Mouse (Mus musculus) hindbrain, embryonic 12.5 days (tissue): Measurements from ENCODE around the gene Adam12. TPM values are rescaled to one million over a fixed set of nuclear protein-coding genes. Genes with fewer than 3 reads are reported as not detected.

Experiments
- ATAC-seq: fragments of 200-750 bp; cut with Nextera tagmentation; 2 replicates; pipeline ENCODE4 v1.8.0; 2017; ENCODE audit warnings: moderate TSS enrichment; ENCODE audit not compliant: low FRiP score
- H3K27ac ChIP-seq: fragments of 300-500 bp; sonication (generic); 2 replicates; pipeline ENCODE4 v1.5.1; 2016; ENCODE audit warnings: mild to moderate bottlenecking
- H3K27me3 ChIP-seq: fragments of 300-500 bp; sonication (generic); 2 replicates; pipeline ENCODE4 v1.6.1; 2016; ENCODE audit warnings: mild to moderate bottlenecking
- H3K36me3 ChIP-seq: fragments of 300-500 bp; sonication (generic); 2 replicates; pipeline ENCODE4 v1.6.1; 2016; ENCODE audit warnings: mild to moderate bottlenecking
- H3K4me1 ChIP-seq: fragments of 300-500 bp; sonication (generic); 2 replicates; pipeline ENCODE4 v1.6.1; 2016
- H3K4me2 ChIP-seq: fragments of 300-500 bp; sonication (generic); replicated peaks from 2 replicates; pipeline ENCODE4 v1.6.1; 2016; ENCODE audit warnings: mild to moderate bottlenecking
- H3K4me3 ChIP-seq: fragments of 300-500 bp; sonication (generic); 2 replicates; pipeline ENCODE4 v1.5.1; 2016; ENCODE audit warnings: mild to moderate bottlenecking
- H3K9ac ChIP-seq: fragments of 300-500 bp; sonication (generic); 2 replicates; pipeline ENCODE4 v1.6.1; 2016; ENCODE audit warnings: mild to moderate bottlenecking, moderate library complexity
- H3K9me3 ChIP-seq: fragments of 300-500 bp; sonication (generic); replicated peaks from 2 replicates; pipeline ENCODE4 v1.6.1; 2016; ENCODE audit warnings: mild to moderate bottlenecking
- WGBS: fragments of 180-500 bp; shearing (Covaris S2); methylation state at CpG from one replicate; pipeline ENCODE4 v1.1.7; 2016; 5-methylcytosine and 5-hydroxymethylcytosine counted together
- polyA plus RNA-seq: library from polyadenylated mRNA; unstranded; fragments of >200 nt; fragmentation: Nextera tagmentation; extraction: Ambion mirVana; gene quantifications from 2 replicates; pipeline ENCODE4 v1.2.1, GENCODE M21; 2016

Gene Adam12
- polyA plus RNA-seq, 1 experiment from 2014 or later = 3.5 TPM

GRCm38 (mm10) chr7:134223444-134224161 lies 8.3 kb downstream of the Adam12 start:
- Histone ChIP-seq H3K9ac (no peak overlapping the region), H3K27me3 (peaks cover 15% of the 10 kb centered on the region), H3K9me3 (no peaks in the 10 kb centered on the region), H3K27ac (no peak overlapping the region), H3K36me3 (no peaks in the 10 kb centered on the region), H3K4me1 (peaks cover 22% of the 10 kb centered on the region), H3K4me3 (peak overlapping the region; percentile 65), H3K4me2 (peak overlapping the region; percentile 99)
- 30% methylated on average over 16 of the region's 16 CpGs for WGBS
- ATAC-seq = 0 out of 2 replicates have a peak, but pooled peaks have one; percentile 14

- Histone ChIP-seq H3K36me3 (no peaks in the 10 kb centered on the region), H3K4me2 (no peak overlapping the region), H3K9me3 (no peaks in the 10 kb centered on the region), H3K27me3 (peaks cover 4% of the 10 kb centered on the region; the same call in 1 of the 2 replicates), H3K4me1 (peaks cover 6% of the 10 kb centered on the region; the same call in 1 of the 2 replicates), H3K9ac (no peak overlapping the region), H3K4me3 (no peak overlapping the region), H3K27ac (no peak overlapping the region)
- peak; percentile 43; the same call in 1 of the 2 replicates for ATAC-seq
- WGBS = 54% methylated on average over 10 of the region's 10 CpGs
Measured at GRCm38 (mm10) chr7:134207956-134208355, 24.0 kb downstream of the Adam12 start.

GRCm38 (mm10) chr7:134193089-134193488 lies 38.9 kb downstream of the Adam12 start:
- H3K36me3 ChIP-seq = no peaks in the 10 kb centered on the region

GRCm38 (mm10) chr7:134190101-134190500 lies 41.8 kb downstream of the Adam12 start:
- no peak overlapping the region for H3K27ac ChIP-seq
- no peaks in the 10 kb centered on the region; the same call in 1 of the 2 replicates for H3K9me3 ChIP-seq
- H3K27me3 ChIP-seq = no peaks in the 10 kb centered on the region
- no peak overlapping the region for H3K4me2 ChIP-seq
- no peak for ATAC-seq
- H3K36me3 ChIP-seq = no peaks in the 10 kb centered on the region
- WGBS = 88% methylated on average over 6 of the region's 6 CpGs
- H3K4me1 ChIP-seq = no peaks in the 10 kb centered on the region
- no peak overlapping the region for H3K9ac ChIP-seq
- H3K4me3 ChIP-seq = no peak overlapping the region

More at GRCm38 (mm10) chr7:134193089-134193488, 38.9 kb downstream of the Adam12 start:
- Histone ChIP-seq H3K4me2 (no peak overlapping the region), H3K27me3 (no peaks in the 10 kb centered on the region), H3K4me3 (no peak overlapping the region), H3K4me1 (no peaks in the 10 kb centered on the region), H3K27ac (no peak overlapping the region), H3K9ac (no peak overlapping the region), H3K9me3 (no peaks in the 10 kb centered on the region)
- 27% methylated on average over 3 of the region's 3 CpGs for WGBS
- no peak for ATAC-seq

- no peak overlapping the region for H3K4me2 ChIP-seq
- ATAC-seq = no peak
- H3K27me3 ChIP-seq = no peaks in the 10 kb centered on the region
- H3K27ac ChIP-seq = no peak overlapping the region
- WGBS = 84% methylated on average over 6 of the region's 6 CpGs
- H3K9ac ChIP-seq = no peak overlapping the region
- H3K4me1 ChIP-seq = no peaks in the 10 kb centered on the region
- no peaks in the 10 kb centered on the region; the same call in 1 of the 2 replicates for H3K9me3 ChIP-seq
- H3K4me3 ChIP-seq = no peak overlapping the region
- no peaks in the 10 kb centered on the region for H3K36me3 ChIP-seq
Measured at GRCm38 (mm10) chr7:134188565-134188964, 43.4 kb downstream of the Adam12 start.

GRCm38 (mm10) chr7:134187946-134188345 lies 44.0 kb downstream of the Adam12 start:
- no peak overlapping the region for H3K27ac ChIP-seq
- no peaks in the 10 kb centered on the region; the same call in 1 of the 2 replicates for H3K9me3 ChIP-seq
- H3K4me3 ChIP-seq = no peak overlapping the region
- no peak for ATAC-seq
- H3K4me1 ChIP-seq = no peaks in the 10 kb centered on the region
- H3K36me3 ChIP-seq = no peaks in the 10 kb centered on the region
- WGBS = 81% methylated on average over 1 of the region's 1 CpGs
- no peak overlapping the region for H3K9ac ChIP-seq
- no peaks in the 10 kb centered on the region for H3K27me3 ChIP-seq
- H3K4me2 ChIP-seq = no peak overlapping the region

- WGBS = 90% methylated on average over 10 of the region's 10 CpGs
- Histone ChIP-seq H3K9ac (no peak overlapping the region), H3K36me3 (no peaks in the 10 kb centered on the region), H3K27ac (no peak overlapping the region), H3K4me1 (no peaks in the 10 kb centered on the region), H3K4me3 (no peak overlapping the region), H3K27me3 (no peaks in the 10 kb centered on the region), H3K9me3 (no peaks in the 10 kb centered on the region; the same call in 1 of the 2 replicates), H3K4me2 (no peak overlapping the region)
- no peak for ATAC-seq
Measured at GRCm38 (mm10) chr7:134186497-134186896, 45.4 kb downstream of the Adam12 start.

GRCm38 (mm10) chr7:134185751-134186150 lies 46.2 kb downstream of the Adam12 start:
- Histone ChIP-seq H3K9ac (no peak overlapping the region), H3K9me3 (no peaks in the 10 kb centered on the region; the same call in 1 of the 2 replicates), H3K36me3 (no peaks in the 10 kb centered on the region), H3K4me2 (no peak overlapping the region), H3K27me3 (no peaks in the 10 kb centered on the region), H3K4me3 (no peak overlapping the region), H3K4me1 (no peaks in the 10 kb centered on the region), H3K27ac (no peak overlapping the region)
- 95% methylated on average over 4 of the region's 4 CpGs for WGBS
- ATAC-seq = no peak

GRCm38 (mm10) chr7:134181717-134182116 lies 50.2 kb downstream of the Adam12 start:
- H3K9me3 ChIP-seq = no peaks in the 10 kb centered on the region; the same call in 1 of the 2 replicates
- no peak overlapping the region for H3K4me2 ChIP-seq
- H3K36me3 ChIP-seq = no peaks in the 10 kb centered on the region
- no peak overlapping the region for H3K4me3 ChIP-seq
- no peaks in the 10 kb centered on the region for H3K4me1 ChIP-seq
- H3K27me3 ChIP-seq = no peaks in the 10 kb centered on the region
- no peak for ATAC-seq
- no peak overlapping the region for H3K27ac ChIP-seq
- no peak overlapping the region for H3K9ac ChIP-seq
- 62% methylated on average over 1 of the region's 1 CpGs for WGBS

- Histone ChIP-seq H3K36me3 (no peaks in the 10 kb centered on the region), H3K4me1 (no peaks in the 10 kb centered on the region), H3K27ac (no peak overlapping the region), H3K4me2 (no peak overlapping the region), H3K4me3 (no peak overlapping the region), H3K9me3 (no peaks in the 10 kb centered on the region; the same call in 1 of the 2 replicates), H3K27me3 (no peaks in the 10 kb centered on the region), H3K9ac (no peak overlapping the region)
- WGBS = 77% methylated on average over 1 of the region's 1 CpGs
- no peak for ATAC-seq
Measured at GRCm38 (mm10) chr7:134181056-134181455, 50.9 kb downstream of the Adam12 start.

GRCm38 (mm10) chr7:134177051-134177450 lies 54.9 kb downstream of the Adam12 start:
- Histone ChIP-seq H3K9ac (no peak overlapping the region), H3K4me2 (no peak overlapping the region), H3K9me3 (no peaks in the 10 kb centered on the region), H3K4me1 (no peaks in the 10 kb centered on the region), H3K27me3 (no peaks in the 10 kb centered on the region), H3K27ac (no peak overlapping the region), H3K4me3 (no peak overlapping the region), H3K36me3 (no peaks in the 10 kb centered on the region)
- ATAC-seq = no peak
- WGBS = 89% methylated on average over 2 of the region's 2 CpGs

- no peak overlapping the region for H3K4me2 ChIP-seq
- 70% methylated on average over 4 of the region's 4 CpGs for WGBS
- H3K4me3 ChIP-seq = no peak overlapping the region
- H3K27ac ChIP-seq = no peak overlapping the region
- H3K9me3 ChIP-seq = no peaks in the 10 kb centered on the region
- no peak for ATAC-seq
- H3K4me1 ChIP-seq = no peaks in the 10 kb centered on the region
- H3K9ac ChIP-seq = no peak overlapping the region
- H3K36me3 ChIP-seq = no peaks in the 10 kb centered on the region
- H3K27me3 ChIP-seq = no peaks in the 10 kb centered on the region
Measured at GRCm38 (mm10) chr7:134175201-134175600, 56.7 kb downstream of the Adam12 start.
